Mouse (Mus musculus) brain, embryonic 14.5 days (tissue): Measurements from ENCODE around the gene Taok2.
"Not testable (repeated sequence)": the region's sequence is repeated elsewhere in the genome, so short reads cannot be mapped to it uniquely, and the experiment has no call there.

Experiments
- CTCF ChIP-seq: fragments of 200-500 bp; IDR thresholded peaks from 2 replicates; pipeline ENCODE4 v1.5.1; 2012; ENCODE audit warnings: inconsistent platforms, mild to moderate bottlenecking, moderate library complexity, borderline replicate concordance; ENCODE audit not compliant: insufficient read depth, insufficient read length; ENCODE audit errors: extremely low read depth
- POLR2A ChIP-seq: fragments of 200-500 bp; IDR thresholded peaks from 2 replicates; pipeline ENCODE4 v1.6.1; 2012; ENCODE audit warnings: mild to moderate bottlenecking, inconsistent platforms, borderline replicate concordance; ENCODE audit not compliant: poor library complexity, insufficient read depth, insufficient read length, severe bottlenecking; ENCODE audit errors: extremely low read depth

DNA sequence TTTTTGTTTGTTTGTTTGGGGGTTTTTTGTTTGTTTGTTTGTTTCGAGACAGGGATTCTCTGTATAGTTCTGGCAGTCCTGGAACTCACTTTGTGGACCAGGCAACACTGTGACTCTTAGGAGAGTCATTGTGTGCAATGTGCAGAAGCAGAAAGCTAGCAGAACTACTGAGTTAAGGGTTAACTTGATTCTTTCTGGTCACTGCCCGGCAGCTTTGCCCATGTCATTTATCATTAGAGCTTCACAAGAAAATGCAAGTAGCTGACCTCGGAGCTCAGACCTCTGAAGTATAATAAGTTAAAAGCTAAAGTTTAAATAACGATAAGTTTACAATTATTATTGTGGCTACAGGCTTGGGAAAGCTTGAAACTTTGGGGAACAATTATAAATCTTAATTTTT, 33.9 kb upstream of the Taok2 start:
- TF ChIP-seq CTCF, POLR2A: not testable (repeated sequence)
